Mouse (Mus musculus): ENCODE data around the gene Eps8l1.
"Not testable (repeated sequence)": the region's sequence is repeated elsewhere in the genome, so short reads cannot be mapped to it uniquely, and the experiment has no call there.

DNA sequence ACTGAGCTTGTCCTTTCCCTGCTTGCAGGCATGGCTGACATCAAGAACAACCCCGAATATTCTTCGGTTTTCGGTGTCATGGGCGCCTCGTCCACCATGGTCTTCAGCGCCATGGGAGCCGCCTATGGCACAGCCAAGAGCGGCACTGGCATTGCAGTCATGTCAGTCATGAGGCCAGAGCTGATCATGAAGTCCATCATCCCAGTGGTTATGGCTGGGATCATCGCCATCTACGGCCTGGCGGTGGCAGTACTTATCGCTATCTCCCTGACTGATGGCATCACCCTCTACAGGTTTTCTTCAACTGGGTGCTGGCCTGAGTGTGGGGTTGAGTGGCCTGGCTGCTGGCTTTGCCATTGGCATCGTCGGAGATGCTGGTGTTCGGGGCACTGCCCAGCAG, 48.1 kb upstream of the Eps8l1 start:
- not testable (repeated sequence) for TF ChIP-seq POLR2A, CTCF (IDR thresholded peaks at IDR 0.05; ENCODE audit: extremely low read depth, insufficient read depth, low read length)

Measured in cortical plate, adult 2 months (tissue).